Mouse (Mus musculus) limb, embryonic 10.5 days (tissue): ENCODE data around the gene Dennd2a. TPM values are rescaled to one million over a fixed set of nuclear protein-coding genes. Genes with fewer than 3 reads are reported as not detected.
"Not testable (repeated sequence)": the region's sequence is repeated elsewhere in the genome, so short reads cannot be mapped to it uniquely, and the experiment has no call there.

ENCODE experiments used
- DNase-seq: peaks from one replicate; pipeline ENCODE4 v3.0.0-alpha.2; 2017; ENCODE audit warnings: low spot score
- H3K27ac ChIP-seq: fragments of 300-500 bp; sonication (generic); 2 replicates; pipeline ENCODE4 v1.5.1; 2016; ENCODE audit warnings: mild to moderate bottlenecking
- H3K27me3 ChIP-seq: fragments of 300-500 bp; sonication (generic); 2 replicates; pipeline ENCODE4 v1.6.1; 2016; ENCODE audit warnings: low read depth, mild to moderate bottlenecking; ENCODE audit not compliant: poor library complexity, severe bottlenecking
- H3K36me3 ChIP-seq: fragments of 300-500 bp; sonication (generic); 2 replicates; pipeline ENCODE4 v1.6.1; 2016; ENCODE audit warnings: mild to moderate bottlenecking, moderate library complexity
- H3K4me1 ChIP-seq: fragments of 300-500 bp; sonication (generic); 2 replicates; pipeline ENCODE4 v1.6.1; 2016
- H3K4me3 ChIP-seq: fragments of 300-500 bp; sonication (generic); 2 replicates; pipeline ENCODE4 v1.5.1; 2016; ENCODE audit warnings: mild to moderate bottlenecking, moderate library complexity
- H3K9me3 ChIP-seq: fragments of 300-500 bp; sonication (generic); replicated peaks from 2 replicates; pipeline ENCODE4 v1.6.1; 2016; ENCODE audit warnings: mild to moderate bottlenecking
- WGBS: fragments of 180-500 bp; shearing (Covaris S2); methylation state at CpG from one replicate; pipeline ENCODE4 v1.1.7; 2016; 5-methylcytosine and 5-hydroxymethylcytosine counted together
- polyA plus RNA-seq: library from polyadenylated mRNA; unstranded; fragments of >200 nt; fragmentation: Nextera tagmentation; extraction: Ambion mirVana; gene quantifications from 2 replicates; pipeline ENCODE4 v1.2.1, GENCODE M21; 2016

The Dennd2a gene
- polyA plus RNA-seq, 1 experiment from 2014 or later: 40.7 TPM

- Histone ChIP-seq H3K27me3 (no peaks in the 10 kb centered on the region), H3K4me3 (no peak overlapping the region), H3K9me3 (no peaks in the 10 kb centered on the region), H3K36me3 (no peaks in the 10 kb centered on the region), H3K4me1 (peaks cover 22% of the 10 kb centered on the region), H3K27ac (no peak overlapping the region)
- WGBS: 83% methylated on average over 3 of the region's 3 CpGs
- DNase-seq: no peak
Measured at GRCm38 (mm10) chr6:39451033-39451432, 106.6 kb downstream of the Dennd2a start.

- peaks cover 18% of the 10 kb centered on the region for H3K4me1 ChIP-seq
- H3K36me3 ChIP-seq: no peaks in the 10 kb centered on the region
- H3K9me3 ChIP-seq: no peaks in the 10 kb centered on the region
- H3K4me3 ChIP-seq: no peak overlapping the region
- no peaks in the 10 kb centered on the region for H3K27me3 ChIP-seq
- no peak for DNase-seq
- H3K27ac ChIP-seq: no peak overlapping the region
- WGBS: 89% methylated on average over 4 of the region's 4 CpGs
Measured at GRCm38 (mm10) chr6:39450580-39450979, 107.1 kb downstream of the Dennd2a start.

- Histone ChIP-seq H3K9me3 (no peaks in the 10 kb centered on the region), H3K4me3 (no peak overlapping the region), H3K27ac (no peak overlapping the region), H3K27me3 (no peaks in the 10 kb centered on the region), H3K36me3 (no peaks in the 10 kb centered on the region), H3K4me1 (peaks cover 7% of the 10 kb centered on the region)
- no peak for DNase-seq
- WGBS: 56% methylated on average over 4 of the region's 4 CpGs
Measured at GRCm38 (mm10) chr6:39447429-39448185, 110.1 kb downstream of the Dennd2a start.

- DNase-seq: no peak
- no peaks in the 10 kb centered on the region for H3K27me3 ChIP-seq
- WGBS: 27% methylated on average over 19 of the region's 19 CpGs
- H3K36me3 ChIP-seq: no peaks in the 10 kb centered on the region
- H3K4me1 ChIP-seq: peaks cover 7% of the 10 kb centered on the region
- no peak overlapping the region for H3K27ac ChIP-seq
- no peaks in the 10 kb centered on the region for H3K9me3 ChIP-seq
- H3K4me3 ChIP-seq: no peak overlapping the region
Measured at GRCm38 (mm10) chr6:39445801-39446572, 111.7 kb downstream of the Dennd2a start.

- H3K4me3 ChIP-seq: no peak overlapping the region
- no peak overlapping the region for H3K27ac ChIP-seq
- H3K36me3 ChIP-seq: no peaks in the 10 kb centered on the region
- H3K27me3 ChIP-seq: no peaks in the 10 kb centered on the region
- H3K4me1 ChIP-seq: no peaks in the 10 kb centered on the region
- DNase-seq: no peak
- no peaks in the 10 kb centered on the region for H3K9me3 ChIP-seq
Measured at GRCm38 (mm10) chr6:39442786-39443287, 114.8 kb downstream of the Dennd2a start.

- H3K9me3 ChIP-seq: no peaks in the 10 kb centered on the region
- H3K4me3 ChIP-seq: no peak overlapping the region
- H3K4me1 ChIP-seq: no peaks in the 10 kb centered on the region
- no peaks in the 10 kb centered on the region for H3K36me3 ChIP-seq
- no peak overlapping the region for H3K27ac ChIP-seq
- H3K27me3 ChIP-seq: no peaks in the 10 kb centered on the region
- no peak for DNase-seq
Measured at GRCm38 (mm10) chr6:39440207-39440606, 117.5 kb downstream of the Dennd2a start.

GRCm38 (mm10) chr6:39437519-39437918 is 120.1 kb downstream of the Dennd2a start:
- not testable (repeated sequence) for H3K9me3 ChIP-seq, H3K27me3 ChIP-seq, H3K27ac ChIP-seq, H3K4me1 ChIP-seq, DNase-seq, H3K4me3 ChIP-seq, H3K36me3 ChIP-seq
- 93% methylated on average over 6 of the region's 6 CpGs for WGBS

GRCm38 (mm10) chr6:39435875-39436274 is 121.8 kb downstream of the Dennd2a start:
- Histone ChIP-seq H3K9me3 (no peaks in the 10 kb centered on the region), H3K27me3 (no peaks in the 10 kb centered on the region), H3K36me3 (no peaks in the 10 kb centered on the region), H3K27ac (no peak overlapping the region), H3K4me1 (no peaks in the 10 kb centered on the region), H3K4me3 (no peak overlapping the region)
- no peak for DNase-seq
- WGBS: 87% methylated on average over 5 of the region's 5 CpGs

GRCm38 (mm10) chr6:39434886-39435492 is 122.7 kb downstream of the Dennd2a start:
- 74% methylated on average over 2 of the region's 2 CpGs for WGBS
- H3K4me3 ChIP-seq: no peak overlapping the region

GRCm38 (mm10) chr6:39434111-39434885 is 123.4 kb downstream of the Dennd2a start:
- Histone ChIP-seq H3K9me3 (no peaks in the 10 kb centered on the region), H3K4me3 (no peak overlapping the region), H3K27me3 (no peaks in the 10 kb centered on the region), H3K36me3 (no peaks in the 10 kb centered on the region), H3K27ac (no peak overlapping the region), H3K4me1 (no peaks in the 10 kb centered on the region)
- no peak for DNase-seq
- 83% methylated on average over 2 of the region's 2 CpGs for WGBS

More at GRCm38 (mm10) chr6:39434886-39435492, 122.7 kb downstream of the Dennd2a start:
- no peaks in the 10 kb centered on the region for H3K27me3 ChIP-seq
- no peaks in the 10 kb centered on the region for H3K4me1 ChIP-seq
- H3K27ac ChIP-seq: no peak overlapping the region
- H3K9me3 ChIP-seq: no peaks in the 10 kb centered on the region
- no peaks in the 10 kb centered on the region for H3K36me3 ChIP-seq
- DNase-seq: no peak

GRCm38 (mm10) chr6:39433701-39434100 is 124.0 kb downstream of the Dennd2a start:
- no peaks in the 10 kb centered on the region for H3K36me3 ChIP-seq
- H3K9me3 ChIP-seq: no peaks in the 10 kb centered on the region
- no peaks in the 10 kb centered on the region for H3K4me1 ChIP-seq
- no peak overlapping the region for H3K4me3 ChIP-seq
- DNase-seq: no peak
- H3K27me3 ChIP-seq: no peaks in the 10 kb centered on the region
- H3K27ac ChIP-seq: no peak overlapping the region

GRCm38 (mm10) chr6:39433174-39433573 is 124.5 kb downstream of the Dennd2a start:
- Histone ChIP-seq H3K4me1 (no peaks in the 10 kb centered on the region), H3K27me3 (no peaks in the 10 kb centered on the region), H3K27ac (no peak overlapping the region), H3K4me3 (no peak overlapping the region), H3K9me3 (no peaks in the 10 kb centered on the region), H3K36me3 (no peaks in the 10 kb centered on the region)
- no peak for DNase-seq
- 91% methylated on average over 4 of the region's 4 CpGs for WGBS
